Mouse (Mus musculus) olfactory bulb, adult 2 months (tissue): ENCODE measurements around the gene Spata2.

Experiments used
- CTCF ChIP-seq: fragments of 200-500 bp; IDR thresholded peaks from 2 replicates; pipeline ENCODE4 v1.5.1; 2012; ENCODE audit warnings: low read depth, mild to moderate bottlenecking, low read length, moderate library complexity; ENCODE audit not compliant: insufficient read depth
- POLR2A ChIP-seq: fragments of 200-500 bp; IDR thresholded peaks from 2 replicates; pipeline ENCODE4 v1.6.1; 2012; ENCODE audit warnings: mild to moderate bottlenecking, low read depth, low read length, moderate library complexity; ENCODE audit not compliant: insufficient read depth

DNA sequence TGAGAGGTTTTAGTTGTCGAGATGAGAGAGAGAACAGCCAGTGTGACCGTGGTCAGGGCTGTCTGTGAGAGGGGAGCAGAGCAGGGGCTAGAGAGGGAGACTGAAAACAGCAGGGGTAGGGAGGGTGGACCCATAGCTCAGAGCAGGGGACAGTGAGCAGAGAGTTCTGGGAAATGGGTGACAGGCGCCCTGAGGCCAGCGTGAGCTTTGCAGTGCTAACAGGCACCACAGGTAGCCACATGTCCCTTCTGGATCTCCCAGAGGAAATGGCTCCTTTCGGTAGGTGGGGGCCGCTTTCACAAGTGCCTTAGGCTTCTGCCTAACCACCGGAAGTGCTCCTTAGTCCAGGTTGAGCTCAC is 61.3 kb downstream of the Spata2 start:
- TF ChIP-seq POLR2A = no peak
- no peak for TF ChIP-seq CTCF
